Mouse (Mus musculus) common myeloid progenitor, adult 5-6 weeks (primary cell): ENCODE data around the gene Fndc3b. TPM values are rescaled to one million over a fixed set of nuclear protein-coding genes. Genes with fewer than 3 reads are reported as not detected.

ENCODE experiments used
- ATAC-seq: replicated peaks from 2 replicates; pipeline ENCODE4 v1.8.0; 2016; ENCODE audit warnings: low read depth, mild to moderate bottlenecking, moderate TSS enrichment, inconsistent platforms; ENCODE audit not compliant: poor library complexity, severe bottlenecking
- total RNA-seq: library from RNA; stranded (forward); fragments of 200-1000, 187-1606 nt; gene quantifications from 2 replicates; pipeline ENCODE4 v1.2.3, GENCODE M21; 2017

Fndc3b gene
- total RNA-seq, 1 experiment from 2014 or later: 9.0 TPM

DNA sequence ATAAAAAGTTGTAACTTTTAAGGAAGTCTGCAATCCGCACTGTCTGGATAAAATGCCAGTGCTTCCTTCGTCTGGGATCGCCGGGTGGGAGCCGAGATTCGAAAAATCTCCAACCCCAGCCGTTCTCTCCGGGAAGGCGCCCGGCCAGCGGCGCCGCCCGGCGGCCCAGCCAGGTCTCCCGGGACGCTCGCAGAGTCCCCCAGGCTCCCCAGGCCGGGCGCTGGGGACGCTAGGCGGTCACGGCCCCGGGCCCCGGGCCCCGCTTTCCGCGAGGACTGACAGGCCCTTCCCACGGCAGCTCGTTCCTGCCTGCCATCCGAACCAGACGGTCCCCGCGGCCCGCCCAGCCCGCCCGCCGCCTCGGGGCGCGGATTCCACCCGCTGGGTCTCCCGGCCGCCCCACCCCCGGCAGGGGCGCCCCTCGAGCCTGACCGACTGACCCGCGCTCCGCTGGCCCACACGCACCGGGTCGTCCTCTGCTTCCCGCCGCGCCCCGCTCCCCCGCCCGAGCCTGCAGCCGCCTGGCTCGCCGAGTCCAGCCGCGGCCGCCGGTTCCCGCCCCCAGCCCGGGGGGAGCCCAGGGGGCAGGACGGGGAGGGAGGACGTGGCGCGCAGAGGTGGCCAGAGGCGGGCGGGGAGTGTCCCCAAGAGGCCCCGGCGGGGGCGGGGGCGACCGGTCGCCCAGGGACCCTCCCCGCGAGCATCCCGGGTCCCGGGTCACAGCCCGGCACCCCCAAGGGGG, 1.0 kb downstream of the Fndc3b start:
- ATAC-seq: peak; percentile 23

DNA sequence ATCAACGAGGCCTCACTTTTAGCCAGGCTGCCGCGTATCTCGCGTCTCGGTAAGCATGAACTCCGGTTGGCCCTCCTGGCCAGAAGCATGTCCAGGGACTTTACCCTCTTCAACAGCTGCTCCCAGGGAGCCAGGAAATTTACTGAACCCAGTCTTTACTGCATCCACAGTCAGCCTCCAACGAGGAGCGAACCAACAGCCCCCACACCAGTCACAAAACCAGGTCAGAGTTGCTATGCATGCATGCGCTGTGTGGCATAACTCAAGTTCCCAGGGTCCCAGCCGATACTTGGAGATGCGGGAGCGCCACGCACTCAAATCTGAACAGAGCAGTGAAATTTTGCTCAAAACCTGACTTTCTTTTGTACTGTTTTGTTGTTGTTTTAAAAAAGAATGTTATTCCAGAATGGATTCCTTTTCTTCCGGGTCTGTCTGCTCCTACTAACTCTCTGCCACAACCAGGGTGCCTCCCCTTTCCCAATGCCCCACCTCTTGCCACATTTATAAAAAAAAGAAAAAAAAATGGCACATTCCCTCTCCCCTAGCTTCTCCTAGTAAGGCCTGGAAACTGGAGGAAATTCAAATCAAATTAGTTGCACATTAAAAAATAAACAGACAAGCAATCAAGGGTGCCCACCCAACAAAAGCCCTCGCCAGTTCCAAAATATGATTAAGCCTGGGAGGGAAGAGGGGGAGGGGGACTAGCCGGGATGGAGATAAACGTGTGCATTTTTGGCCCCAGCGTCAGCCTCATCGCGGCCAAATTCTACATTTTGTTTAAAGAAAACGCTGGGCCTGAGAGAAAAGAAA, 1.8 kb downstream of the Fndc3b start:
- ATAC-seq: no peak

DNA sequence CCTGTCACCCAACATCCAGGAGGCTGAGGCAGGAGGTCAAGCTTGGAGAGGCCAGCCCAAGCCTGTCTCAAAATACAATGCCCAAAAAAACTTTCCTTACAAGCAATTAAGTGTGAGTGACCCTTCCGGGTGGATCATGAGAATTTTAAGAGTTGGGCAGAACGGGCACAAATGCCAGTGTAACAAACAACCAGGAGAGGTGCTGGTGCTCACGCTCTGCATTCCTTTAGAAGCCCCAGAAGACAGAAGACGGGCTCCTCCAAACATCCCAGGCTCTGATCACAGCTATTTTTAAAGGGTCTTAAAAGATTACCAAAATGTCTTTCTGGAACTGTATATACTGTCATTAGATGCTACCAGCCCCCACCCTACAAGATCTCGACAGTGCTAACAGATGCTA, 2.5 kb downstream of the Fndc3b start:
- no peak for ATAC-seq

DNA sequence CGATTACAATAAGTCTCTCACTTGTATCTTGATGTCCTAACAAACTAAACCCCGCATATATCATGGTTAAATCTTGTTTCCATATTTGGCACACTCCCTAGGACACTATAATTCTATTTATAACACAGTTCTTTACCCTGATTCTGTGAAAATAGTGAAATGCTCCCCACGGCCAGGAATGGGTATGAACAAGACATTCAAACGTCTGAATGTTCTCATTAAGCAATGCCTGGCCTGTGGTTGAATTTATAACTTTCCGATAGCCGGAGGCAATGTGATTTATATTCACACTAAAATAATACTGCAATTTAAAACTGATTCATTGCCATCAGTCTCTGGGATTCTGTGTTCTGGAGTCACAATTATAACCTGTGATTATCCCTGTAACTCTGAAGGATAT, 5.3 kb downstream of the Fndc3b start:
- no peak for ATAC-seq

DNA sequence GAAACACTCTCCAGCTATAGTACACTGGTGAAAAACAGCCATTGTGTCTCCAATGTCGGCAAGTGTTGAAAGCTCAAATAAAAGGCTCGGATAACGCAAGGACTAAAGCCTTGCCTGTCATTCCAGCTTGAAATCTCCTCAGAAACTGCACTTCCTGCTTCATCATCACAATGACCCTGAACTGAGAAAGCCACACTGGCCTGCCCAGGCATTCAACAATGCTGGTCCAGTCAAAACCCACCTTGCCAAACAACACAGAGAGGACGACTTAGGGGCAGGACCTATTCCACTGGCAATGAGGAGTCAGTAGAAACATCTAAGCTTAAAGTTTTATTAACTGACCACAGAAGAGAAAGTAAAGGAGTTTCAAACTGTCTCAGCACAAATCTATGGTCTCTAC, 6.1 kb downstream of the Fndc3b start:
- no peak for ATAC-seq

DNA sequence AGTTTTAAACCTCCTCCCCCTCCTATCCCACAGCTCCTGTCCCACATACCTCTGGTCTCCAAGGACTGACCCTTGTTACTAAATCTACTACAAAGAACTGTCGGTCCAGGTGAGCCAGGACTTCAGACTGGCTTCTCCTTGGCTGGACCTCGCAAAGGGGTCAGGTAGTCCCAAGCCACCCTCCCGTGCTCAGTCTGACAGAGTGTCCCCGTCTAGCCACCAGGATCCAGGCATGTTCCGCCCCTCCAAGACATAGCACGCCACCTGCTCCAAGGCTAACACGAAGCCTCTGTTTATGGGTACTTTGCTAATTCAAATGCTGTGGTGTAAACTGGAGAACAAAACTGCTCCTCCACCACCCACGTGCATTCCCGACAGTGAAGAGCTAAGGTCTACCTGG, 6.5 kb downstream of the Fndc3b start:
- no peak for ATAC-seq

DNA sequence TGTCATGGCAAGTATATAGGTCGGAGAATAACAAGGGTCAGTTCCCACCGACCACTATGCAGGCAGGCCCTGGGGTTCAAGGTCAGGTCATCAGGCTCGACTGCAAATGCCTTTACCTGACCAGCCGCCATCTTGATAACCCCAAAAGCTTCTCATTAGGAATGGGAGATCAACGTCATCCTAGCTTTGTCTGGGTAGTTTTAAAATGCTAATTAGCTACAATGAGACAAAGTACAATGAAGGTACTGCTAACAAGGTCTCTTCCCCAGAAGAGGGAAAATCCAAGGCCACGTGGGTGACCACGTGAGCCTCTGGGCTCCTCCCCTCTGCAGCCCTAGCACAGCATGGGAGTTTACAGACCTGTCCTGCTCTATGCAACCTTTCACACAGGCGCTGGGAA, 7.6 kb downstream of the Fndc3b start:
- no peak for ATAC-seq

DNA sequence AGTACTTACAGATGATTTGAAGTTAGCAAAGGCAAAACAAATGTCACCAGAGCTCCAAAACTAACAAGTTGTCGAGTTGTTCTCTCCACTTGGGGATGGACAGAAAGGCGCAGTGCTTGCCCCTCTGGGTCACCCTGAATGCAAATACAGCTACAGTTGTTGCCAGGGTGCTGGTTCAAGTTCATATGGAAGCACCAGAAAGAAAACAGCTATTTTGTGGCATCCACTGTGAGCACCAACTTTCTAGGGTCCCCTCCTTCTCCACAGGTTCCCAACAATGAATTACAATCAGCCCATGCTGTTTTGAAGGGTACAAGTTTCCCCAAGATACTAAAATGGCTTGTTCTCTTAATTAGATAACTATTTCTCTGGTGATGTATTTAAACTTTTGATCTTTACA, 8.0 kb downstream of the Fndc3b start:
- no peak for ATAC-seq

DNA sequence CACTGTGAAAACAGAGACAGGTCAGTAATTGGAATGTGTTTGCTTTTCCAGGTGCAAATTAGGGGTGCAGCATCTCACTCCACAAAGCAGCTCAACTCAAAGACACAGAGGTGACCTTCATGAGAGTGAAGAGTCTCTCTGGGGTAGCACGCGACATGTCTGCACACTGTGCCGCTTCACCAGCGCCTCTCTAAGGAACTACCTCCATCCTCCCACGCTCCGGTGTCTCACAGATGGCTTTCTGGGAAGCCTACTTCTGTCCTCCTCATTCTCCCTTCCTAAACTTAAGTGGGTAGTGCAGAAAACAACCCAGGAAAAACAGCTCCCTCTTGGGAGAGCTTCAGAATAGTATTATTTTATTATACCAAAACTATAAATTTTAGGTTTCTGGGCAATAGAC, 12.4 kb downstream of the Fndc3b start:
- no peak for ATAC-seq

DNA sequence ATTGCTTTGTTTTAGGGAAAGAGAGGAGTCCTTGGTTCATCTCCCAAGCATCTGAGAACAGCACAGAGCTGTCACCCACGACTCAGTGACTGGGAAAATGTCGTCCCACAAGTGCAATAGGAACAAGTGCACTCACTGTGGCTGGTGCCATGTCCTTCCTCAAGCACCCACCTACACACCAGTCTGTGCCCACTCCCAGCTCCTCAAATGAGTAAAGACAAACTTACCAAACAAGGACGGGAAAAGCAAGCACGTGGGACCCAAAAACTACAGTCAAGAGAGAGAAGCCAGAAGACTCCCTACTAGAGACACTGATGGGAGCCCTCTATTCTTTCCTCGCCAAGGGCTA, 14.7 kb downstream of the Fndc3b start:
- no peak for ATAC-seq

DNA sequence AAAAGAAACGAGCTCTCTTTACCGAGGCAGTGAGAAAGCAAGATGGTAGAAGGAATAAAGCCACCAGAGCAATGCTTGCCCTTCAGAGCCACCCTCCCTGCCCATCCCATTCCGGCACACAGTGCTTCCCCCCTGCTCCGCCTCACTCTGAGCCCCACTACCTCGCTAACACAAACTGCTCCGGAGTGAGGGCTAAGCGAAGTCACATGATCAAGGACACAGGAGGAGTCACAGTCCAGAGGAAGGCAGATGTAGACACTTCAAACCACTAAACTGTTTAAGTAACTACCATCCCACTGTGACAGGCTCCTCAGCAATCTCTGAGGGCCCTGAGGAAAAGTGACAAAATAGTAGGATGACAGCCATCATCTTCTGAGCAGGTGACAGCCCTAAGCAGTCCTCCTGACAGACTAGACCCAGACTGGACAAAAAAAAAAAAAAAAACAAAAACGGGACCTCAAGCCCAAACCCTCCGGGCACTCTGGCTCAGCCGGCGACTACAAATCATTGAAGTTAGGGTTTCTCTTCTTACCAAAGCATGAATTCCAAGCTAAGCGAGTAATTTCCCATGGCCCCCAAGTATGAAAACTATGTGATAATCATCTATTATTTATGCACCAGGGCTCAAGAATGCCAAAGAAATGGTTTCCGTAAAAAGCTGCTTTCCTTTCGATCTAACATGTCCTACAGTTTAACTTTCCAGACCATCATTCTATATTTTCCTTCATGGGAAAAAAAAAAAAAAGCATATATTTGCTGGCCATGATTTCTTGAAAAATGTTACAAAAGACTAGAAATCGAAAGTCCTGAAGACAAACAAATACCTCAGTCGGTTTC, 15.3 kb downstream of the Fndc3b start:
- ATAC-seq: no peak

DNA sequence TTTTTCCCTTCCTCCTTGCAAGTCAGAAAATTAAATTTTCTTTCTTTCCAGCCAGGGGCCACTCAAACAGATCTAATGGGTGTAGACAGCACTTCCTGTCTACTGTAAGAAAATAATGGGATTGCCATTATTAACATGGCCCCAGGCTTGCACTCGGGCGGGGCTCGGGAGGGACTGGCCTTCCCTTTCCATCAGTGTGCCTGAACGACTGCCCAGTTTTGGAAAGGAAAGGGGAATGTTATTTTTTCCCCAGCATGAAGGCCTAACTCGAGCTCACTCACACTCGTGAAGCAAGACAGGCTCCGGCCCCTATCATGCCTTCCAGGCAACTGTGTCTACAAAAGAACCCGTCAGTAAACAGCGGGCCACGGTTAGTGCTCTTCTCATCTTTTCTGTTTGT, 16.5 kb downstream of the Fndc3b start:
- ATAC-seq: no peak

DNA sequence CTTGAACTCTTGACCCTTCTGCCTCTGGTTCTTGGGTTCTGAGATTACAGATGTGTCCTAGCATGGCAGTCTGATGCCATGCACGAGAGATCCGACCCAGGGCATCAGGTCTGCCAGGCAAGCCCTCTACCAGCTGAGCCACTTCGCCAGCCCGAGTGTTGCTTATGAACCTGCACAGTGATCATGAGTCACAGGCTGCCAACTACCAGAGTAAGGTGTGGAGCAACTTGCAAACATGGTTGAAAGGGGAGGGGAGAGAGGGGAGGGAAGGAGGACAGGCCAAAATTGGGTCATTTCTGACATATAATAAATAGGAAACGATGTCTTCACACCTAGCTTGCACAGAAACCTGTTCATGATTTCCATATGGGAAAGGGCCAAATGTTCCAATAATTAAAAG, 17.0 kb downstream of the Fndc3b start:
- no peak for ATAC-seq

DNA sequence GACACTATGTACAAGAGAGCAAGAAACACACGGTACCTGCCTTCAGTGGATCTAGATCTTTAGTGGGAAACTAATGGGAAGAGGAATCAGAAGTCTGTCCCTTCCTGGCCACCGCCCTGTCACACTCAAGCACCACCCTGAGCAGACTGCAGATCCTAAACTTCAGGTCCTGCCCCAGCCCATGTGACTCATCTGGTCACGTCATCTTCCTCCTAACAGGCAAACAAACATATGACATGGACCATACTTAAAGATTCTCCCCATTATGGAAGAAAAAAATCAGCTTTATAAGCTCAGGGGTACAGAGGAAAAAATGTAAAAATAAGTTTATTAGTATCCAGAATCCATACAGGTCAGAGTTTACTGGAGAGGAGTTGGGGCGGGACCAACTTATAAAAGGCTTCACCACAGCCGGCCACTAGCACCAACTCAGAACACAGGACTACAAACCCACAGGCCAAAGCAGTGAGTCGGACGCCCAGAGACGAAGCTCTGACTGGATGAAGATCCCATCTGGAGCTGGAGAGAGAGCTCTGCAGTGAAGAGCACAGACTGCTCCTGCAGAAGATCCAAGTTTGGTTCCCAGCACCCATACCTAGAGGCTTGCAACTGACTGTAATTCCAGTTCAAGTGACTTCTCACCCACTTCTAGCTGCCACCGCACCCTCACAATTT, 19.5 kb downstream of the Fndc3b start:
- ATAC-seq: no peak

DNA sequence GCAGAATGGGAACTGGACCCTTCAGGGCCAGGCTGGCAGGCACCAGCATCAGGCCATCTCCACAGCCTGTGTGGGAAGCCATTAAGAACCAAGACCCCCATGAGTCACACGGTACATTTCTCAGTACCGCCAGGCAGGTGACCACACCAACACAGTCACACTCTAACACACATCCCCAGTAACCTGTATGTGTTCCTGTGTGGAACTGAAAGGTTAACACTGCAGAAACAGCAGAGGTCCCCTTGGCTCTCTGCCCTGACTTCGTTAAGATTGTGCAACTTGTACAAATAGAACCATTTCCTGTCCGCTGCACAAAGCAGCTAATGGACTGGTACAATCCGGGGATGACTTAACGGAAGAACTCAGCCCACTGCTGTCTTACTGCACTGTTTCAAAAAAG, 21.1 kb downstream of the Fndc3b start:
- ATAC-seq: peak; percentile 74

DNA sequence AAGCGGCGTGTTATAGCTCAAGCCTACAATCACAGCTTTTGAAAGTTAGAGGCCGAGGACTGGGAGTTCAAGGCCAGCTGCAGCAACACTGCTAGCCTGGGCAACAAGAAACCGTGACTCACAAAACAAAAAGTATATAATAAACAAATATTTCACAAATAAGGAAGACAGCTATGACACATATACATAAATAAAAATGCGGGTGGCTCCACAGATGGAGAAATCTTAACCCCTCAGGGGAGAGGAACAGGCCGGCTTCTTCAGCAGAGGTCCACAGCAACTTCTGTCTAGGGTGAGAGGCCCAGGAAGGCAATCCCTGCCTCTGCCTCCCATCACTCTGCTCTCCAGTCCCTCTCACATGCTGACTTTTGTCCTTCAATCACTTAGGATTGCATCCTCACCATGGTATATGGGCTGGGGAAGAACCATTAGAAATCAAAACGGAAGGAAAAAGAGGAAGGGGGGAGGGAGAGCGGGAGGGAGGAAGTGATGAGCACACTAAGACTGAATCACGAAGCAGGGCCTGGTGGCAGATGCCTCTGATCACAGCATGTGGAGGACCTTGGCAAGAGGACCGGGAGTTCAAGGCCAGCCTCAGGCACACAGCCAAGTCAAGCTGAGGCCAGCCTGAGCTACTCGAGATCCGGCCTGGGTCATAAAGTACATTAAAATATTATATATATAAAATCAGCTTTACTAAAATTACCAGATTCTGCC, 21.8 kb downstream of the Fndc3b start:
- ATAC-seq: peak; percentile 64

DNA sequence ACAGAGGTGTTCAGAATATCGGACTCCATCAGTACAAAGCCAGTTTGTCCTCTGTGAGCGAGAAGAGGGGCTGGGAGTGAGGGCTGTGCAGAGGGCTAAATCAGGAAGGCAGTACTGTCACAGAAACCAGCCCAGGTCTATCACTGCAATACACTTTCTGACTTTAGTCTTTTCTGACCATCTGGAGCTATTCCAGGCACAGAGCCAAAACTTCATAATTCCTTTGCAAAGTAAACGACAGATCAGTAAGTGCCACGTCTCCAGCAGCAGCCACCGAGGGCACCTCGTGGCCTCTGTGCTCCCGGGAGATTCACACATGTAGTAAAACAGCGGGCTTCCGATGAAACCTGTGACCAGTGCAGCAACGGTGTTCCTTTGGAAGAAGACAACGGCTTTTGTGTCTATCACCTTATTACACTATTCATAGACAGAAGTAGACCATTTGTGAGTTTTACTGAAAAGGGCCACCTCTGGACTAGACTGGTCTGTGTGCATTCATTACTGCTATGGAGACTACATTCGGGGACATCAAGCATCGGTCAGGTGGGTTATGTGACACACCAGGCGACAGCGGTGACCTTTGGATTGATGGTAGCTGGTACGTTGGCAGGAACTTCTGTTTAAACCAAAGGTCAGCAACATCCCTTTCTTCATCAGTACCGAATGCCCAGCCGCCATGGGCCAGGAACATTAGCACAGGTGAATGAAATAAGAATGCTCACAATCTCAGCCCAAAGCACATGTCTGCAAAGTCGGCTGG, 24.2 kb downstream of the Fndc3b start:
- no peak for ATAC-seq

DNA sequence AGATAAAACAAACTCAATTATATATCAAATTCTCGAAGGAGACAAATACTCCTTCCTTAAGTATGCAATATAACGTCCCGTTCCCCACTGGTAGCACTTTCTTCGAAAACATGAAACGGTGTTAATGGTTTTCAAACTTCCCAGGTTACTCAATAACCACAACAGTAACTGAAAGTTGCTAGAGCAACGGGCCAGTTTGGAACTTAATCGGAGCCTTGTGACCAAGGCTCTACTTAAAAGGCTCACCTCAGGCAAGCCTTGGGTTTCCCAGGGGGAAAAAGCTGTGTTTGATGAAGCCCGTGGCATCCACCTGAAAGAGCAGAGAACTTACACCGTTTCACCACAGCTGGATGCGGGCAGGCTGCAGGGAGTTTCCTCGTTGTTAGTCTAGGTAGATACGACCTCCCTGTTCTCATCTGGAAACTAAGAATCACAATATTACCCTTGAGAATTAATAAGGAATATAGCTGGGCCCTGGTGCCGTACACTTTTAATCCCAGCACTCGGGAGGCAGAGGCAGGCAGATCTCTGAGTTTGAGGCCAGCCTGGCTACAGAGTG, 25.4 kb downstream of the Fndc3b start:
- no peak for ATAC-seq

DNA sequence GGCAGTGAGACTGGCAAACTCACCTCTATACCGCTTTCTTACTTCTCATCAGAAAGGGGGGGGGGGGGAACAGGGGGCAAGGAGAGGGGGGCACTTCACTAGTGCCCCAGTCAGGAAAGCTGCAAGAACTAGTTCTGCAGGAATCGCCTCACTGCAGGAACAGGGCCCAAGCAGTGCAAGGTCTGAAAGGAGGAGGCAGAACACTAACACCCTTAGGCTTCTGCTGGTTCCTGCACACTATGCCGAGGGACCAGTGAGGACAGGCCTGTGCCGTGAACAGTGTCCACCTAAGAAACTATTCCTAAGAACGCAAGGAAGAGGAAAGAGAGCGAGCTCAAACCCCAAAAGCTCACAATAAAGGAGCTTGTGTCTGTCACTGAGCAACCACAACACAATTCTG, 26.0 kb downstream of the Fndc3b start:
- ATAC-seq: no peak
